Mouse (Mus musculus): Measurements from ENCODE around the gene Srebf1.

- TF ChIP-seq CTCF (IDR thresholded peaks at IDR 0.05; ENCODE audit: extremely low read depth, insufficient read depth, low read length): no peak
- TF ChIP-seq POLR2A (IDR thresholded peaks at IDR 0.05; ENCODE audit: extremely low read depth, insufficient read depth, low read length): no peak
Observed at GRCm38 (mm10) chr11:60230512-60230911, 8.1 kb upstream of the Srebf1 start.

Measured in cortical plate, adult 2 months (tissue).